Mouse (Mus musculus) kidney, postnatal 0 days (tissue): ENCODE measurements around the gene Xpo6. TPM values are rescaled to one million over a fixed set of nuclear protein-coding genes. Genes with fewer than 3 reads are reported as not detected.
A peak's percentile ranks its signal among the peaks of the same experiment; 100 is the strongest.

Source experiments
- ATAC-seq: fragments of 200-750 bp; cut with Nextera tagmentation; replicated peaks from 2 replicates; pipeline ENCODE4 v1.8.0; 2017; ENCODE audit warnings: low read depth, moderate number of reproducible peaks, moderate TSS enrichment, moderate library complexity; ENCODE audit not compliant: low FRiP score
- DNase-seq: peaks from one replicate; pipeline ENCODE4 v3.0.0-alpha.2; 2016; ENCODE audit warnings: low spot score
- H3K27ac ChIP-seq: fragments of 300-500 bp; sonication (generic); 2 replicates; pipeline ENCODE4 v1.5.1; 2014; ENCODE audit warnings: mild to moderate bottlenecking
- H3K27me3 ChIP-seq: fragments of 300-500 bp; sonication (generic); 2 replicates; pipeline ENCODE4 v1.6.1; 2014; ENCODE audit warnings: low read length, mixed read lengths; ENCODE audit not compliant: insufficient read depth
- H3K36me3 ChIP-seq: fragments of 300-500 bp; sonication (generic); 2 replicates; pipeline ENCODE4 v1.6.1; 2014; ENCODE audit warnings: low read length, mixed read lengths; ENCODE audit not compliant: insufficient read depth
- H3K4me1 ChIP-seq: fragments of 300-500 bp; sonication (generic); replicated peaks from 2 replicates; pipeline ENCODE4 v1.6.1; 2014; ENCODE audit warnings: antibody characterized with exemption, low read length, mixed read lengths; ENCODE audit not compliant: insufficient read depth
- H3K4me2 ChIP-seq: fragments of 300-500 bp; sonication (generic); 2 replicates; pipeline ENCODE4 v1.6.1; 2014; ENCODE audit warnings: mild to moderate bottlenecking, low read length, moderate library complexity, mixed read lengths
- H3K4me3 ChIP-seq: fragments of 300-500 bp; sonication (generic); replicated peaks from 2 replicates; pipeline ENCODE4 v1.5.1; 2014; ENCODE audit warnings: low read depth, low read length
- H3K9ac ChIP-seq: fragments of 300-500 bp; sonication (generic); 2 replicates; pipeline ENCODE4 v1.6.1; 2014; ENCODE audit warnings: low read depth, low read length
- H3K9me3 ChIP-seq: fragments of 300-500 bp; sonication (generic); replicated peaks from 2 replicates; pipeline ENCODE4 v1.6.1; 2016; ENCODE audit warnings: low read length, inconsistent platforms, mixed read lengths
- CTCF ChIP-seq: IDR thresholded peaks from 2 replicates; pipeline ENCODE4 v1.5.1; 2016; ENCODE audit warnings: antibody characterized with exemption, low read depth, mild to moderate bottlenecking, moderate library complexity
- WGBS: fragments of 180-500 bp; shearing (Covaris S2); extraction: QIAGEN DNeasy Blood & Tissue Kit; methylation state at CpG from one replicate; pipeline ENCODE4 v1.1.7; 2014; 5-methylcytosine and 5-hydroxymethylcytosine counted together
- polyA plus RNA-seq: library from polyadenylated mRNA; unstranded; fragments of >200 nt; fragmentation: Nextera tagmentation; extraction: Ambion mirVana; gene quantifications from 2 replicates; pipeline ENCODE4 v1.2.1, GENCODE M21; 2015

Xpo6 gene
- polyA plus RNA-seq, 1 experiment from 2014 or later = 31.5 TPM

- no peak overlapping the region for H3K9ac ChIP-seq
- no peaks in the 10 kb centered on the region for H3K4me1 ChIP-seq
- no peaks in the 10 kb centered on the region for H3K27me3 ChIP-seq
- H3K36me3 ChIP-seq = peaks cover 34% of the 10 kb centered on the region
- H3K9me3 ChIP-seq = no peaks in the 10 kb centered on the region
- no peak overlapping the region for H3K4me2 ChIP-seq
- ATAC-seq (no peak; the same call in 1 of the 2 replicates), DNase-seq (peak; percentile 68)
- TF ChIP-seq CTCF = no peak
- H3K27ac ChIP-seq = no peak overlapping the region
- 77% methylated on average over 4 of the region's 4 CpGs for WGBS
- H3K4me3 ChIP-seq = no peak overlapping the region
These were observed 78.8 kb downstream of the Xpo6 start for GRCm38 (mm10) chr7:126121533-126121932.

DNA sequence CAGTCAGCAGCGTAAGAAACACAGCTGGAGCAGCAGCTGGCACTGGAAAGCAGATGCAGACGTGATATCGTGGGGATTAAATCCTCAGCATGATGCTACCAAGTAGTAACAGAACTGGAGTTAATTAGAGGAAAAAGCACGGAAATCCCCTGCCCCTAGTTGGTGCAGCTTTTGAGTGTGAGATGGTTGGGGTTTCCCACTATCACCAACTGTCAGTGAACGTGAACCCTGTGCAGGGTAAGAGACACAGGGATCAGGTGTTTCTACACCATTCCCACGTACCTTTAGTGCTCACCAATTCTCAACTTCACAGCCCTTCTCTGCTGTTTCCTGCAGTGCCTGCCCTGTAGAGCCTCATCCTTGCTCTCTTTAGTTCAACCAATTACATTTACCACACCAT lies 80.5 kb downstream of the Xpo6 start:
- H3K4me3 ChIP-seq = no peak overlapping the region
- no peaks in the 10 kb centered on the region for H3K4me1 ChIP-seq
- H3K27ac ChIP-seq = no peak overlapping the region
- H3K9me3 ChIP-seq = no peaks in the 10 kb centered on the region
- DNase-seq (no peak), ATAC-seq (no peak)
- no peak overlapping the region for H3K9ac ChIP-seq
- TF ChIP-seq CTCF = no peak
- no peak overlapping the region for H3K4me2 ChIP-seq
- 93% methylated on average over 6 of the region's 6 CpGs for WGBS
- no peaks in the 10 kb centered on the region for H3K27me3 ChIP-seq
- peaks cover 46% of the 10 kb centered on the region for H3K36me3 ChIP-seq

GRCm38 (mm10) chr7:126113263-126113662 lies 87.0 kb downstream of the Xpo6 start:
- H3K27me3 ChIP-seq = no peaks in the 10 kb centered on the region
- no peak overlapping the region for H3K4me3 ChIP-seq
- 93% methylated on average over 4 of the region's 4 CpGs for WGBS
- no peak for ATAC-seq
- peaks cover 48% of the 10 kb centered on the region for H3K36me3 ChIP-seq
- no peak overlapping the region for H3K27ac ChIP-seq
- H3K4me2 ChIP-seq = no peak overlapping the region
- H3K4me1 ChIP-seq = no peaks in the 10 kb centered on the region
- H3K9me3 ChIP-seq = no peaks in the 10 kb centered on the region
- no peak for DNase-seq
- no peak overlapping the region for H3K9ac ChIP-seq
- TF ChIP-seq CTCF = no peak

DNA sequence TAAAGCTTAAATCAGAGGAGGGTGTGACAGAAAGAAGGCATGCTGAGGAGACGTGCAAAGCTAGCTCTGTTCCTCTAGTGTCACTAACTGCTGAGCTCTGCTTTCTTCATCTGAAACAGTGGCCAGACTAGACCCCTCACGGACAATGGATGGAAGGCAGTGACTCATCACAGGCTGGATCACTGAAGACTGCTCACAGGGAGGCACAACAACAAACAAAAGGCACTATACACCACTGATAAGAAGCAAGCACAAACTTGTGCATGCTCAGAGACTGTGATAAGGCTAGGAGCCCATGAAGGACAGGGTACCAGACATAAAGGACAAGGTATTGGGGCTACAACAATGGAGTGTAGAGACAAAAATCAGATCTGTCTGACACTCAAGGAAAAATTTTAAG lies 89.1 kb downstream of the Xpo6 start:
- no peak for DNase-seq
- TF ChIP-seq CTCF = no peak
- Histone ChIP-seq H3K4me1 (no peaks in the 10 kb centered on the region), H3K4me3 (no peak overlapping the region), H3K27ac (no peak overlapping the region), H3K4me2 (no peak overlapping the region), H3K9me3 (no peaks in the 10 kb centered on the region), H3K9ac (no peak overlapping the region), H3K36me3 (peaks cover 68% of the 10 kb centered on the region), H3K27me3 (no peaks in the 10 kb centered on the region)
- no peak for ATAC-seq
- 83% methylated on average over 2 of the region's 2 CpGs for WGBS

- no peak for TF ChIP-seq CTCF
- no peaks in the 10 kb centered on the region for H3K9me3 ChIP-seq
- DNase-seq (no peak), ATAC-seq (no peak)
- H3K27ac ChIP-seq = no peak overlapping the region
- WGBS = 75% methylated on average over 3 of the region's 3 CpGs
- no peak overlapping the region for H3K4me3 ChIP-seq
- H3K4me1 ChIP-seq = no peaks in the 10 kb centered on the region
- H3K27me3 ChIP-seq = no peaks in the 10 kb centered on the region
- peaks cover 64% of the 10 kb centered on the region for H3K36me3 ChIP-seq
- H3K9ac ChIP-seq = no peak overlapping the region
- H3K4me2 ChIP-seq = no peak overlapping the region
These were observed 90.4 kb downstream of the Xpo6 start for GRCm38 (mm10) chr7:126109898-126110297.

GRCm38 (mm10) chr7:126100440-126100839 lies 99.9 kb downstream of the Xpo6 start:
- no peak for ATAC-seq
- 94% methylated on average over 11 of the region's 11 CpGs for WGBS
- no peaks in the 10 kb centered on the region for H3K4me1 ChIP-seq

GRCm38 (mm10) chr7:126099835-126100234 lies 100.5 kb downstream of the Xpo6 start:
- 82% methylated on average over 2 of the region's 2 CpGs for WGBS
- Histone ChIP-seq H3K27me3 (no peaks in the 10 kb centered on the region), H3K4me2 (no peak overlapping the region), H3K9ac (no peak overlapping the region), H3K9me3 (no peaks in the 10 kb centered on the region), H3K4me3 (no peak overlapping the region), H3K4me1 (no peaks in the 10 kb centered on the region), H3K36me3 (peaks cover 34% of the 10 kb centered on the region), H3K27ac (no peak overlapping the region)
- DNase-seq (no peak), ATAC-seq (0 out of 2 replicates have a peak, but pooled peaks have one; percentile 23)
- no peak for TF ChIP-seq CTCF

More at GRCm38 (mm10) chr7:126100440-126100839, 99.9 kb downstream of the Xpo6 start:
- no peak for DNase-seq
- Histone ChIP-seq H3K9me3 (no peaks in the 10 kb centered on the region), H3K4me2 (no peak overlapping the region), H3K27me3 (no peaks in the 10 kb centered on the region), H3K9ac (no peak overlapping the region), H3K4me3 (no peak overlapping the region), H3K27ac (no peak overlapping the region), H3K36me3 (peaks cover 38% of the 10 kb centered on the region)
- TF ChIP-seq CTCF = no peak
